Mouse (Mus musculus): Measurements from ENCODE around the gene Apoc1. TPM values are rescaled to one million over a fixed set of nuclear protein-coding genes. Genes with fewer than 3 reads are reported as not detected.

The Apoc1 gene
- total and polyA plus RNA-seq, 2 experiments from 2014 or later = 3.0 to 5.3 TPM

DNA sequence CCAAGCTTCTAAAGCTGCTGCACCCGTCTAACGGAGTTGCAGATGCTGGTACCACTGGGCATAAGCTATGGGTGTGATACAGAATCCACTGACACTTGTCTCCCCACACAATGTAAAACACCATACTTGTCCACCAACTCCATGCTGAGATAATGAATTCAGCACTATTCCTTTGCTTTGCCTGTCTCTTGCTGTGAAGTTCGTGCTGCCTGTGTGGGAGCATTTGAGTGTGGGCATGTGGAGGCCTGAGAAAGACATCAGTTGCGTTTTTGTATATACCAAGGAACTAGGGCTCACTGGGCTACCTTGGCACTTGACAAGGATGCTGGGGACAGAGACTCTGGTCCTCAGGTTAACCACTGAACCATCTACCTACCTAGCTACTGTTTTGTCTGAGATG, 51.2 kb downstream of the Apoc1 start:
- Histone ChIP-seq H3K27ac (ENCODE audit: low read depth, low read length) (no peak overlapping the region), H3K4me3 (ENCODE audit: low read depth, low read length) (no peak overlapping the region), H3K27me3 (ENCODE audit: insufficient read depth, low read length) (no peaks in the 10 kb centered on the region), H3K36me3 (ENCODE audit: insufficient read depth) (peaks cover 96% of the 10 kb centered on the region), H3K9ac (no peak overlapping the region), H3K9me3 (ENCODE audit: low read length) (no peaks in the 10 kb centered on the region), H3K4me1 (ENCODE audit: insufficient read depth) (no peaks in the 10 kb centered on the region), H3K4me2 (ENCODE audit: low read depth) (no peak overlapping the region)
- no peak for TF ChIP-seq CTCF (IDR thresholded peaks at IDR 0.05; ENCODE audit: low read depth)
- no peak for DNase-seq
- whole genome bisulfite sequencing = 93% methylated on average over 4 of the region's 4 CpGs
- ATAC-seq = no peak

Other genes starting within 250 kb of the Apoc1 start
- 46.7 and 47.1 TPM in 2 replicates for gene Mark4, start 233.8 kb downstream of the Apoc1 start, total RNA-seq (2014; rRNA removed)
- gene Mark4, start 233.8 kb downstream of the Apoc1 start, polyA plus RNA-seq (2015; fragmentation: Nextera tagmentation; extraction: Ambion mirVana) = 16.1 and 21.0 TPM in 2 replicates
- gene Exoc3l2, start 229.3 kb downstream of the Apoc1 start, total RNA-seq (2014; rRNA removed) = 0.14 and 0.23 TPM in 2 replicates
- gene Exoc3l2, start 229.3 kb downstream of the Apoc1 start, polyA plus RNA-seq (2015; fragmentation: Nextera tagmentation; extraction: Ambion mirVana) = 0.36 and 0.38 TPM in 2 replicates
- gene Bloc1s3, start 184.3 kb downstream of the Apoc1 start, total RNA-seq (2014; rRNA removed) = 17.3 and 17.8 TPM in 2 replicates
- 4.5 and 5.1 TPM in 2 replicates for gene Bloc1s3, start 184.3 kb downstream of the Apoc1 start, polyA plus RNA-seq (2015; fragmentation: Nextera tagmentation; extraction: Ambion mirVana)
- gene Trappc6a, start 184.3 kb downstream of the Apoc1 start, total RNA-seq (2014; rRNA removed) = 28.5 and 28.8 TPM in 2 replicates
- 38.7 and 38.8 TPM in 2 replicates for gene Trappc6a, start 184.3 kb downstream of the Apoc1 start, polyA plus RNA-seq (2015; fragmentation: Nextera tagmentation; extraction: Ambion mirVana)
- gene Nkpd1, start 174.8 kb downstream of the Apoc1 start, total RNA-seq (2014; rRNA removed) = 2.0 and 3.4 TPM in 2 replicates
- gene Nkpd1, start 174.8 kb downstream of the Apoc1 start, polyA plus RNA-seq (2015; fragmentation: Nextera tagmentation; extraction: Ambion mirVana) = 1.1 and 2.3 TPM in 2 replicates
- gene Ppp1r37, start 129.6 kb downstream of the Apoc1 start, total RNA-seq (2014; rRNA removed) = 86.4 and 87.8 TPM in 2 replicates
- 23.4 and 27.2 TPM in 2 replicates for gene Ppp1r37, start 129.6 kb downstream of the Apoc1 start, polyA plus RNA-seq (2015; fragmentation: Nextera tagmentation; extraction: Ambion mirVana)
- gene Zfp296, start 115.4 kb downstream of the Apoc1 start, total RNA-seq (2014; rRNA removed) = 0.31 and 1.2 TPM in 2 replicates
- gene Zfp296, start 115.4 kb downstream of the Apoc1 start, polyA plus RNA-seq (2015; fragmentation: Nextera tagmentation; extraction: Ambion mirVana) = 0.09 and 0.16 TPM in 2 replicates
- gene Gemin7, start 115.1 kb downstream of the Apoc1 start, total RNA-seq (2014; rRNA removed) = 38.2 and 56.4 TPM in 2 replicates
- 145 and 148 TPM in 2 replicates for gene Gemin7, start 115.1 kb downstream of the Apoc1 start, polyA plus RNA-seq (2015; fragmentation: Nextera tagmentation; extraction: Ambion mirVana)
- 56.0 and 89.0 TPM in 2 replicates for gene Clasrp, start 88.2 kb downstream of the Apoc1 start, total RNA-seq (2014; rRNA removed)
- gene Clasrp, start 88.2 kb downstream of the Apoc1 start, polyA plus RNA-seq (2015; fragmentation: Nextera tagmentation; extraction: Ambion mirVana) = 50.1 and 56.8 TPM in 2 replicates
- gene Relb, start 63.2 kb downstream of the Apoc1 start, total RNA-seq (2014; rRNA removed) = 6.5 and 6.9 TPM in 2 replicates
- 4.5 and 5.4 TPM in 2 replicates for gene Relb, start 63.2 kb downstream of the Apoc1 start, polyA plus RNA-seq (2015; fragmentation: Nextera tagmentation; extraction: Ambion mirVana)
- gene Clptm1, start 27.6 kb downstream of the Apoc1 start, total RNA-seq (2014; rRNA removed) = 93.2 and 109 TPM in 2 replicates
- gene Clptm1, start 27.6 kb downstream of the Apoc1 start, polyA plus RNA-seq (2015; fragmentation: Nextera tagmentation; extraction: Ambion mirVana) = 111 and 136 TPM in 2 replicates
- gene Apoc2, start 14.7 kb downstream of the Apoc1 start, total RNA-seq (2014; rRNA removed) = 0.86 TPM in 1 of 2 replicates, not detected in the other
- gene Apoc2, start 14.7 kb downstream of the Apoc1 start, polyA plus RNA-seq (2015; fragmentation: Nextera tagmentation; extraction: Ambion mirVana) = 0.50 TPM in 1 of 2 replicates, not detected in the other
- not detected in 2 replicates for gene Gm44805, start 11.2 kb downstream of the Apoc1 start, total RNA-seq (2014; rRNA removed)
- not detected in 2 replicates for gene Gm44805, start 11.2 kb downstream of the Apoc1 start, polyA plus RNA-seq (2015; fragmentation: Nextera tagmentation; extraction: Ambion mirVana)
- gene Apoc4, start 11.2 kb downstream of the Apoc1 start, total RNA-seq (2014; rRNA removed) = not detected in 2 replicates
- not detected in 2 replicates for gene Apoc4, start 11.2 kb downstream of the Apoc1 start, polyA plus RNA-seq (2015; fragmentation: Nextera tagmentation; extraction: Ambion mirVana)
- gene Apoe, start 6.5 kb upstream of the Apoc1 start, total RNA-seq (2014; rRNA removed) = 1,116 and 1,436 TPM in 2 replicates
- 1,283 and 1,495 TPM in 2 replicates for gene Apoe, start 6.5 kb upstream of the Apoc1 start, polyA plus RNA-seq (2015; fragmentation: Nextera tagmentation; extraction: Ambion mirVana)
- gene Tomm40, start 22.8 kb upstream of the Apoc1 start, total RNA-seq (2014; rRNA removed) = 98.9 and 113 TPM in 2 replicates
- 146 and 147 TPM in 2 replicates for gene Tomm40, start 22.8 kb upstream of the Apoc1 start, polyA plus RNA-seq (2015; fragmentation: Nextera tagmentation; extraction: Ambion mirVana)
- 44.2 and 44.7 TPM in 2 replicates for gene Nectin2, start 57.8 kb upstream of the Apoc1 start, total RNA-seq (2014; rRNA removed)
- 47.2 and 48.7 TPM in 2 replicates for gene Nectin2, start 57.8 kb upstream of the Apoc1 start, polyA plus RNA-seq (2015; fragmentation: Nextera tagmentation; extraction: Ambion mirVana)
- gene Bcam, start 78.4 kb upstream of the Apoc1 start, total RNA-seq (2014; rRNA removed) = 12.2 and 19.5 TPM in 2 replicates
- gene Bcam, start 78.4 kb upstream of the Apoc1 start, polyA plus RNA-seq (2015; fragmentation: Nextera tagmentation; extraction: Ambion mirVana) = 10.9 and 12.7 TPM in 2 replicates
- 0.38 and 1.1 TPM in 2 replicates for gene Cblc, start 104.1 kb upstream of the Apoc1 start, total RNA-seq (2014; rRNA removed)
- gene Cblc, start 104.1 kb upstream of the Apoc1 start, polyA plus RNA-seq (2015; fragmentation: Nextera tagmentation; extraction: Ambion mirVana) = 0.67 and 0.84 TPM in 2 replicates
- 0.43 and 0.77 TPM in 2 replicates for gene Bcl3, start 130.1 kb upstream of the Apoc1 start, total RNA-seq (2014; rRNA removed)
- 0.28 and 0.86 TPM in 2 replicates for gene Bcl3, start 130.1 kb upstream of the Apoc1 start, polyA plus RNA-seq (2015; fragmentation: Nextera tagmentation; extraction: Ambion mirVana)
- gene Gm19345, start 159.3 kb upstream of the Apoc1 start, total RNA-seq (2014; rRNA removed) = 32.4 and 33.3 TPM in 2 replicates
- gene Gm19345, start 159.3 kb upstream of the Apoc1 start, polyA plus RNA-seq (2015; fragmentation: Nextera tagmentation; extraction: Ambion mirVana) = 14.6 and 16.4 TPM in 2 replicates
- gene Ceacam16, start 168.6 kb upstream of the Apoc1 start, total RNA-seq (2014; rRNA removed) = not detected in 2 replicates
- gene Ceacam16, start 168.6 kb upstream of the Apoc1 start, polyA plus RNA-seq (2015; fragmentation: Nextera tagmentation; extraction: Ambion mirVana) = 0.53 and 0.84 TPM in 2 replicates
- gene Ceacam19, start 195.3 kb upstream of the Apoc1 start, total RNA-seq (2014; rRNA removed) = not detected in 2 replicates
- not detected in 2 replicates for gene Ceacam19, start 195.3 kb upstream of the Apoc1 start, polyA plus RNA-seq (2015; fragmentation: Nextera tagmentation; extraction: Ambion mirVana)
- 12.0 and 12.8 TPM in 2 replicates for gene Pvr, start 228.5 kb upstream of the Apoc1 start, total RNA-seq (2014; rRNA removed)
- 4.2 and 6.1 TPM in 2 replicates for gene Pvr, start 228.5 kb upstream of the Apoc1 start, polyA plus RNA-seq (2015; fragmentation: Nextera tagmentation; extraction: Ambion mirVana)

All from forebrain, postnatal 0 days (tissue).